Mouse (Mus musculus) CH12F3 (cell line): Measurements from ENCODE around the gene Dhfr.

ENCODE experiments used
- in situ Hi-C: fragments of 300-500 bp; cut with MboI; formaldehyde crosslinking; loops from 2 replicates; pipeline ENCODE4 v1.14.3; 2020; ENCODE audit warnings: low sequenced_read_pairs

Gene Dhfr

GRCm38 (mm10) chr13:92354456-92355271, at the start of gene Dhfr, which contains the start of gene Msh3:
TSS of gene Dhfr (plus strand) at chr13:92354726.
TSS of gene Msh3 (minus strand) at chr13:92355003.
- in situ Hi-C loops = no loop called here

- in situ Hi-C loops = no loop called here
These were observed 48.8 kb upstream of the Dhfr start, which contains the start of gene Gm20379 for GRCm38 (mm10) chr13:92305680-92306079. TSS of gene Gm20379 (plus strand) at chr13:92305980.

GRCm38 (mm10) chr13:92314613-92315012, 39.9 kb upstream of the Dhfr start:
- in situ Hi-C loops = no loop called here

DNA sequence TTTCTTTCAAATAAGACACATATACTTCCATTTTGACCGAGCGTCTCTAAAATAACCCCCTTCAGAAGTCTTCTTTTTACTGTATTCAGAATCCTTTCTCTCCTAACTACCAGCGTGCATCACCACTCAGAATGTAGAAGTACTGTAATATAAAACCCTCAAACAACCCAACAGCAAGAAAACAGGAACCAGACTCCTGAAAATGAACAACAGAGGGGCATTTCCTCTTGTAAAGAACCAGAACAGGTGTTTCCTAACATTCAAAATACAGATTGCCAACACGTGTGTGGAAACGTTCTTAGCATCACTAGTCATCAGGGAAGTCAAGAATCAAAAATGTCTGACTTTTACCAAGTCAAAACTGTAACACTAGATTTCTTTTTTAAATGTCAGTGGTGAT, 33.8 kb upstream of the Dhfr start:
- in situ Hi-C loops = no loop called here

DNA sequence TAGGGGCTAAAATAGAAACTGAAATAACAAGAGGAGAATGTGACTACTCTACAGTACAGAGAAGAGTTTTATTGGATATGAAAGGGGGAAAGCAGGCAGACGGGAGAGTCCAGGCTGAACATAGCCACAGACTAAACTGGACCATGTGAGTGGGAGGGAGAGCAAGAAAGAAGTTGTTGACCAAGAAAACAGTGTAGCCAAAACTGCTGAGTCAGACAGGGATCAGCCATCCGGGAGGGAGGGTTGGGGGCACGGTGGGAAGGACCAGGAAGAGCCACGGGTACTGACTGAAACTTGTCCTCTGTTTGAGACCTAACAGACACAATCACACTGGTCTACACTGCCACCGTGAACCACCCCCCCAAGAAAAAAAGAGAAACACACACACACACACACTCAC, 28.5 kb upstream of the Dhfr start:
- in situ Hi-C loops = no loop called here

- in situ Hi-C loops = no loop called here
These were observed 26.5 kb upstream of the Dhfr start for GRCm38 (mm10) chr13:92328000-92328399.

GRCm38 (mm10) chr13:92330621-92331020, 23.9 kb upstream of the Dhfr start:
- in situ Hi-C loops = loop anchor here (10.0 kb wide), 1 partner anchor 426 kb away; no protein-coding TSS in a partner anchor

DNA sequence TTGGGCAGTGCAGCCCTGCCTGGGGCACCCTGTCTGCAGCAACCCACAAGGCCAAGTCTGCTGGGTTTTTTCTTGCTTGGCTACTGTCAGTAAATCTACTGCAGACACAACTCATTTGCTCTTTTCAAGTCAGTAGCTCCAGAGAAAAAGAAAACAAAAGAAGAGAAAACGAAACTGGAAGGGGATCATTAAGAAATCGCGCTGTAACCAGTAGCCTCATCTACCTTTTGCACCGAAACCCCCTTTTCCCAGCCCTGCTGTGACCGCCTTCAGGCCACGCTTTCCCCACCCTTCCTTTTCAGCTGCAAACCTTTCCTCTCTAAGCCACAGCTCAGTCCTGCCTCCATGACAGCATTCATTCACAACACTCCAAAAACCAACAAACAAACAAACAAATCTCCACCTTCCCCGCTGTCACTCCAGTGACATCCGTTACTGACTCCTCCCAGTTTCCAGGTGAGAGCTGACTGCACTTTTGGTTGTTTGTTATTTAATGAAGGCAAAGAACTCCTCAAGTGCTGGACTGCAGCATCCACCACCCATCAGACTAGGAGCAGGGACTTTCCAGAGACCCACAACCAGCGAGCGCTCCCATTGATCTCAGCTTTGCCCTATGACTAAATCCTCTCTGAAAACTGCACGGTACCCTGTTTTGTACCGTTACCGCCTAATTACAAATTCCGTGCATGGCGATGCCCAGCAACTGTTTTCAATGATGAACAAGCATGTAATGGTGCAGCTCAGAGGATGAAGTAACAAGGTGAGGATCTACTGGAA, 22.2 kb upstream of the Dhfr start:
- in situ Hi-C loops = loop anchor here (10.0 kb wide), 1 partner anchor 427 kb away; no protein-coding TSS in a partner anchor

GRCm38 (mm10) chr13:92336857-92337256, 17.7 kb upstream of the Dhfr start:
- in situ Hi-C loops = loop anchor here (10.0 kb wide), 1 partner anchor 432 kb away; no protein-coding TSS in a partner anchor

DNA sequence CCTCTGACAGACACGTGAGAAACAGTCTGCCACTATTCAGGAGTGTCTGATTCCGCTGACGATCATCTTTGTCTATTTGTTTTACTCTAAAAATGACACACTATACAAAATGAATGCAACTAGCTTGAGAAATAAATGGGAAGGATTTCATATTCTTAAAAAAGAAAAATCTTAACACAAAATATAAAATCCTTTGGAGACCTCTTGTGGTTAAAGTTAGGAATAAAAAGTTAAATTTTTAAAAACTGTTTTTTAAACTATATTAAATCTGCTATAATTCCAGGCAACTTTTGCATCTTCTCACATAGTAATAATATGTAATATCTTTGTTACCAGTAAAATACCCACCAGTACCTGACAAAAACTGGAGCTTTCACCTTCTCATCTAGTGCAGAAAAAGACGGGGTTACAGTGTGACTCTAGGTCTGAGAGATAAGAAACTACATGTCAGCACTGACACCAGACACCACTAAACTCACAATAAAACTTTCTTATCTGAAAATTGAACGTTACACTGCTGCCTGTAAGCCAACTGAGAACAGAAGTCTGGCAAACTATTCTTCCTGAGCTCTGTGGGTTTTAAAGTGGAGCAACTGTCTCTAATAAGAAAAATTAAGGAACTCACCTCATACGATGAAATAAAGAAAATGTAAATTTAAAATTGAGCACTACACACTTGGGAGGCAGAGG, 16.6 kb upstream of the Dhfr start:
- in situ Hi-C loops = loop anchor here (10.0 kb wide), 1 partner anchor 433 kb away; no protein-coding TSS in a partner anchor

- in situ Hi-C loops = loop anchor here (10.0 kb wide), 1 partner anchor 435 kb away; no protein-coding TSS in a partner anchor
These were observed 14.7 kb upstream of the Dhfr start for GRCm38 (mm10) chr13:92339787-92340186.

GRCm38 (mm10) chr13:92344033-92344432, 10.5 kb upstream of the Dhfr start:
- in situ Hi-C loops = no loop called here

DNA sequence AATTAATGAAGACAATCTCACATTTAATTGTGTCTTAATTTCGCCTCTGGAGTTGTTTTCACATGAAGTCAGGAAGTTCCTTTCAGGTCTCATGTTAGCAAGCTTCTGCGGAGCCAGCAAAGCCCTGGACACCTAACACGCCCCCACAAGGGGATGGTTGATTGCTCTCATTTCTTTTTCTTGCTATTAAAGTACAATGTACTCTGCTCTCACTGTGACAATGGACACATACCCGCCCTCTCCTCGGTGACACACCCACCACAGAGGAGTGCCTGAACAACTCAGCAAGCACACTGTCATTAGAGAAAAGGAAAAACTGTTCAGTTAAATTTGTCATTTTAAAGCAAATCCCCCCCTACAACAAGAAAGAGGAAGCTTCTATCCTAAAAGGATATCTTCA, 8.2 kb upstream of the Dhfr start:
- in situ Hi-C loops = no loop called here

DNA sequence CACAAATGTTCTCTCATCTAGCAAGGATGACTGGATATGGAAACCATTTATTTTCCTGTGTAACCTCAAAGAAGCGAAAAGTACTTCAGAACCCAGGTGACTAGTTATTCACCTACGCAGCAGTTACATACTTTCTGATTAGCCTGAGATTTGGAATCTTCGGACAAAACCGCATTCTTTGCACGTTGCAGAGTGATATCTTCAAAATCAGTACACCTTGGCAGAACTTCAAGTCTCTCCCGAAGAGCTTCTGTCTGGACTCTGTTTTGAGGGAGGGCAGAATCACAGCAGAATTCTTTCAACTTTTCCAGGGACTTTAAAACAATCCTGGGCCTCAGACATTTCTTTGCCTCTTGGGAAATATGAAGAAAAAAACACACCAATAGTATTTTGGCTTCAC, 3.4 kb upstream of the Dhfr start:
- in situ Hi-C loops = no loop called here

DNA sequence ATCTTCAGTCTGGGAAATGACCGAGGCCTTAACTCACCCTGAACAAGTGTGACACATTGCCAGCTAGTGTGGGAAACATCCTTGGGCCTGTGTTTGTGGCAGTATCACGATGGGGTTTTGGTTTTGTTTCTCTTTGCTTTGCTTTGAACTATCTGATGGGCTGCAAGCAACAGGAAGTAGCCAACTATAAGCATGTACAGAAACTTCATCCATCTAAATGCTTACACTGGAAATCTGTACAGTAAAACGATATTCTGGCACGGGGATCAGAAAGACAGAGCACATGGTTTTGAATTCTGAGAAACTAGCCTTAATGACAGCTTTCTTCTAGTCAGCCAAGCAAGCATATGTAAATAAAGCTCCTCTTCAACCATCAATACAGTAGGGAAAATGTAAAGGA, 570 bp upstream of the Dhfr start:
- in situ Hi-C loops = no loop called here

- in situ Hi-C loops = no loop called here
These were observed 732 bp downstream of the Dhfr start for GRCm38 (mm10) chr13:92355272-92355643.

GRCm38 (mm10) chr13:92356376-92356775, 1.9 kb downstream of the Dhfr start:
- in situ Hi-C loops = no loop called here

- in situ Hi-C loops = no loop called here
These were observed 3.1 kb downstream of the Dhfr start for GRCm38 (mm10) chr13:92357644-92358043.

DNA sequence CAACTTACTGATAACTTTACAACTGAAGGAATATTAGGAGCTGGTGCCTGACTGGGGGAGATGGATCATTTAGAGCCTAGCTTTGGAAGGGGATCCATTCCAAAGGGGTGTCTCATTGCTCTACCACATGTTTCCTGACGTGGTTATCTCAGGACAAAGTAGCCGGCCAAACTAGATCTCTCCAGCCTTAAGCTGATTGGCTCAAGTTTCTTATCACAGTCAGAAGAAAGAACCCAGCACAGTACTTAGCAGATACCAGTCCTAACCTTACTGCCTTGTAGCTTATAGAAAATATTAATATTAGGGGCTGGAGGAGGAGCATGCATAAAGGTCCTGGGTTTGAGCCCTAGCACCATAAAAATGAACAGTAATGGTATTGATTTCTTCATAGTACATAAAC, 7.1 kb downstream of the Dhfr start:
- in situ Hi-C loops = no loop called here

- in situ Hi-C loops = no loop called here
These were observed 10.8 kb downstream of the Dhfr start for GRCm38 (mm10) chr13:92365312-92365711.

GRCm38 (mm10) chr13:92370811-92371210, 16.3 kb downstream of the Dhfr start:
- in situ Hi-C loops = no loop called here
